Mouse (Mus musculus) megakaryocyte, embryonic 14.5 days (primary cell): ENCODE measurements around the gene Itgb2l. TPM values are rescaled to one million over a fixed set of nuclear protein-coding genes. Genes with fewer than 3 reads are reported as not detected.

Experiments
- H3K27me3 ChIP-seq: replicated peaks from 2 replicates; pipeline ENCODE3; 2012; ENCODE audit warnings: inconsistent platforms
- H3K36me3 ChIP-seq: replicated peaks from 2 replicates; pipeline ENCODE3; 2012; ENCODE audit warnings: low read length, inconsistent platforms, mixed read lengths
- H3K4me1 ChIP-seq: 2 replicates; pipeline ENCODE4 v1.6.1; 2012; ENCODE audit warnings: inconsistent platforms
- H3K4me3 ChIP-seq: replicated peaks from 2 replicates; pipeline ENCODE3; 2012; ENCODE audit warnings: moderate library complexity, mild to moderate bottlenecking, inconsistent platforms
- H3K9me3 ChIP-seq: 2 replicates; pipeline ENCODE4 v1.6.1; 2012; ENCODE audit warnings: inconsistent platforms
- FLI1 ChIP-seq: IDR thresholded peaks from 2 replicates; pipeline ENCODE4 v1.6.1; 2012; ENCODE audit warnings: low read length, inconsistent platforms, mixed read lengths
- GATA1 ChIP-seq: IDR thresholded peaks from 3 replicates; pipeline ENCODE4 v1.6.1; 2012; ENCODE audit warnings: mixed read lengths, low read length, inconsistent platforms, borderline replicate concordance
- polyA plus RNA-seq: library from polyadenylated mRNA; stranded (reverse); fragments of >175 nt; gene quantifications from 2 replicates; pipeline ENCODE4 v1.2.3, GENCODE M21; 2012; ENCODE audit warnings: low replicate concordance; ENCODE audit not compliant: insufficient read depth

Gene Itgb2l
- polyA plus RNA-seq, 1 experiment = 0.50 TPM

DNA sequence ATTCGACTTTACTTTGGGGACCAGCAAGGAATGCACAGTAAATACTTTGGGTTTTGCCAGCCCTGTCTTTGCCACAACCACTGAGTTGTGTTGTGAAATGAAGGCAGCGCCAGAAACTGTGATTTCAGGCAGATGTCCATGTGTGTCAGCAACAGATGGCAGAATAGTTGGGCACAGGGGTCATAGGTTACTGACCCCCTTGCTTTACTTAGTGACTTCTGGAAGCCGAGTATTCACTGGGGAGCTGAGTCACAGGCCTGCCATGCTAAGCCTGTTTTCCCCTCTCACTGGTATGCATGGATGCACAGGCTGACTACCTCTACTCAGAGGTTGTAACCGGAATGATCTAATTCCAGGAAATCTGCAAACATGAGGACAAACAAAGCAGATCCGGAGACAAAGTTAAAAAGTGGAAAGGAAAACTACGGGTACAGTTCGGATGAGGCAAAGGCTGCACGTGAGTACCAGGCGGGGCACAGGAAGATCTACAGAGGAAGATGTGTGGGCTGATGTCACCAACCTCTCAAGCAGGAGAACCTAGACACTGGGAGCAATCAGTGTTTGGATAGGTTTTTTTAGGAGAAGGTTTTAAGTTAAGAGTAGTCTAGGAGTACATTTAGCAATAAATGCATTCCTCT lies 47.3 kb downstream of the Itgb2l start:
- TF ChIP-seq FLI1 (no peak), GATA1 (no peak)
- H3K4me1 ChIP-seq = no peaks in the 10 kb centered on the region
- H3K27me3 ChIP-seq = peaks cover 5% of the 10 kb centered on the region
- no peak overlapping the region for H3K4me3 ChIP-seq
- H3K36me3 ChIP-seq = no peaks in the 10 kb centered on the region
- H3K9me3 ChIP-seq = 0 out of 2 replicates have a peak, but pooled peaks cover 8% of the 10 kb centered on the region

DNA sequence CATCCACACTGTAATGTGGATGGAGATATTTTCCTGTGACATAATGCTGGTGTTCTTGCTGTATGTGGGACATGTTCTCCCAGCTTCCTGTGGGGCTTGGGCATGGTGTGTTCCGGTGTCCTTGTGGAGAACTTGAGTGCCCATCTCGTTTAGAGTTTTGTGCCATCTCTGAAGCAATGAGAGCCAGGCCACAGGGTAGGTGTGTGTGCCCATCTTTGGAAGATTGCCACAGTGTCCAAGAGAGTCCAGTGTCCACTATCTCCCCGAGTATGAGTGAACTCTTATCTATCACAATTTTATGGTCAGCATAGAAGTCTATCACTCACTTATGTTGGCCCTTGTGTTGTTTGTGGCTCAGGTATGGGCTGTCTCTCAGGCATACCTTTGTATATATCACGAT lies 47.9 kb downstream of the Itgb2l start:
- Histone ChIP-seq H3K36me3 (no peaks in the 10 kb centered on the region), H3K27me3 (peaks cover 5% of the 10 kb centered on the region), H3K9me3 (0 out of 2 replicates have a peak, but pooled peaks cover 8% of the 10 kb centered on the region), H3K4me3 (no peak overlapping the region), H3K4me1 (no peaks in the 10 kb centered on the region)
- TF ChIP-seq GATA1 (no peak), FLI1 (no peak)

DNA sequence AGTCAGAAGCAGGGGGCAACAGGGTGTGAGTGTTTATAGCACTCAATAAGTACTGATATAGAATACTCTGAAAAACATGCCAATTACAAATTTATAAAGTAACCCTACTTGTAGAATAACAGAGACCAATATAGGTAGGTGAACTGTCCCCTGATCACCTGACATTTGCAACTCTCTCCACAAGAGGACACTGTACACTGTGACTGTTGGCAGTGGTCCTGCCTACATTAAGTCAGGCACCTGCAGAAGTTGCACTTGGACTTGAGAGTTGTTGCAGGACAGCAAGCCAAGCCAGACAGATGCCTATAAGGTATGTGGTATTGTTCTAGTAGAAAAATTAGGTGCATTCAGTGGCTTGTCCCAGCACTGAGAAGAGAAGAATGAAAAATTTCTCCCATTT lies 52.3 kb downstream of the Itgb2l start:
- Histone ChIP-seq H3K36me3 (no peaks in the 10 kb centered on the region), H3K4me3 (no peak overlapping the region), H3K9me3 (0 out of 2 replicates have a peak, but pooled peaks cover 8% of the 10 kb centered on the region), H3K27me3 (peaks cover 3% of the 10 kb centered on the region), H3K4me1 (no peaks in the 10 kb centered on the region)
- TF ChIP-seq FLI1 (no peak), GATA1 (no peak)

DNA sequence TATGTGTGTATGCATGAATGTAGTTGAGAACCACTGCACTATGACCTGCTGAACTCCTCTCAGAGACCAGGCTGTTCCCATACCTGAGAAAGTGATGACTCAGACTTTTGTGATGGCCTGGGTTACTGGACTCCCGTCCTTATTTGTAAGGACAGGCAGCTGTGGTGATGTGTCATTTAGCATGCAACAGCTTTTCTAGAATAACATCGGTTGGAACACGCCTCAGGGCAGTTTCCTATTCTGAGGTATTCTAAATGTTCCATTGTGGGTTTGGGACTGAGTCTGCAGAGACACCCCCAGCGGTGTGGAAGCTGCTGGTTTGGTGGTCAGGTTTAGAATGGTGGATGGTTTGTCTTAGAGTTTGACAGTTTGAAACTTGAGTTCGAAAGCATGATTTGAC lies 54.9 kb downstream of the Itgb2l start:
- no peak for TF ChIP-seq FLI1
- TF ChIP-seq GATA1 = no peak
- peaks cover 12% of the 10 kb centered on the region; the same call in 1 of the 2 replicates for H3K9me3 ChIP-seq
- H3K4me1 ChIP-seq = no peaks in the 10 kb centered on the region
- H3K4me3 ChIP-seq = no peak overlapping the region
- peaks cover 3% of the 10 kb centered on the region for H3K27me3 ChIP-seq
- H3K36me3 ChIP-seq = no peaks in the 10 kb centered on the region

DNA sequence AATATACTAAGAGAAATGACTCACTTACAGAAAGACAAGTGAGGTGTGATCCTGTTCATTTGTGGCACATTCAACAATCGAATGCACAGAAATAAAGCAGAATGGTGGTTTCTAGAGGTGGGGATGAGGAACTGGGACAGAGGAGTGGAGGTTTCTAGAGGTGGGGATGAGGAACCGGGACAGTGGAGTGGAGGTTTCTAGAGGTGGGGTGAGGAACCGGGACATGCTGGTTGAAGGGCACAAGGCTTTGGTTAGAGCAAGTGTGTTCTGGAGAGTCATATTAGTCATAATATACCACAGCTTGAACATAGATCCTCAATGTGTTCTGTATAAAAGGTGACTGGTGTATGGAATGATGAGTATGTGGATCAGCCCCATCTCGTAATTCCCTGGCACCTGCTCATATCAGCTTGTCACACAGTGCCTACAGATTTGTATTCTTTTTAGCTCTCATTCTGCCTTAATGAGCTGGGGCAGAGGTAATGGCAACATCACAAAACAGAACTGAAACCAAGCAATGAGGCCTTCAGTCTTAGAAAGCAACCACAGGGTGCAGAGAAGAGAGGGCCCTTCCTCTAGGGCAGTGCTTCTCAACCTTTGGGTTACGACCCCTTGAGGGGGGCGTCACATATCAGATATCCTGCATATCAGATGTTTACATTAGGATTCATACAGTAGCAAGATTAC lies 55.6 kb downstream of the Itgb2l start:
- H3K27me3 ChIP-seq = peaks cover 3% of the 10 kb centered on the region
- H3K9me3 ChIP-seq = peaks cover 12% of the 10 kb centered on the region; the same call in 1 of the 2 replicates
- no peak overlapping the region for H3K4me3 ChIP-seq
- H3K4me1 ChIP-seq = no peaks in the 10 kb centered on the region
- no peak for TF ChIP-seq FLI1
- no peak for TF ChIP-seq GATA1
- H3K36me3 ChIP-seq = no peaks in the 10 kb centered on the region

DNA sequence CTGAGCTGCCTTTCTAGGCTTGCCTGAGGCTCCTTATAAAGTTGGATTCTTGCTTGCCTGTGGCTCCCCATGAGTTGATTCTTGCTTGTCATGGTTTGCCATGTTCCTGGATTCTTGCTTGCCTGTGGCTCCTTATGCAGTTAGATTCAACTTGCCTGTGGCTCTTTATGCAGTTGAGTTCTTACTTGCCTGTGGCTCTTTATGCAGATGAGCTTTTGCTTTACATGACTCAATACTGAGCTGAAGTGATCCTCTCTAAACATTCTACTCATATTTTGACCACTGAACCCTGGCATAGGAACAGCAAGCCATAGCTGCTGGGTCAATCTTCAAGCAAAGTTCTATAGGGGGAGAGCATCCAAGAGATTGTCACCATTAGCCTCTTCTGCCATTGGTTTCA lies 58.7 kb downstream of the Itgb2l start:
- TF ChIP-seq FLI1 (no peak), GATA1 (no peak)
- peaks cover 5% of the 10 kb centered on the region for H3K27me3 ChIP-seq
- peaks cover 4% of the 10 kb centered on the region; the same call in 1 of the 2 replicates for H3K9me3 ChIP-seq
- H3K4me3 ChIP-seq = no peak overlapping the region
- no peaks in the 10 kb centered on the region for H3K36me3 ChIP-seq
- H3K4me1 ChIP-seq = no peaks in the 10 kb centered on the region

DNA sequence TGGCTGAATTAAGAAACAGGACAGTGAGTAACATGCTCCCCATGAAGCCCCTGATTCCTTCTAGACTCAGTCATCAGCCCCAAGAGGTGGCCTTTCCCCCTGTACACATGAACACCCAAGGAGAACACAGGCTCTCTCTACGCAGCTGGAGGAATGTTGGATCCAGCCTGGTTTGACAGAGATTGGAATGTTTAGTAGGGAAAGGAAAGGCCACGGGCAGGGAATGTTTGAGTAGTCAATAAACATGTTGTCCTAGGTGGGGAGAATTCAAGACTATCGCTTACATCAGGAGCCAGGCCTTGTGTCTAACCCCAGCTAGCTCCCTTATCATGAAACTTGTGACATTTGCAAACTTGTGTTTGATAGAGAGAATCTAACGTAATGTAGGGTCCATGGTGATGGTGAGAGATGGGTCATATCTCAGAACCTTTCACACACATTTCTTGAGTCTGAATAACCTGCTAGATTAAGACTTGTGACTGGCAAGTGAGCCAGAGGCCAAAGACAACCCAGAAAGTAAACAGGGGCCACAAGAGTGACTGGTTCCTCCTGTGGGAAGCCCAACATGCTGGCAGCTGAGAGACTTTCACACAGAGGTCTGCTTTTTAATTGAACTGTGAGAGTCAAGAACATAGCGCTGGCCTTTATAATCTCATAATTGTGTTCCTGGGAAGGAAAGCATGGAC lies 60.8 kb downstream of the Itgb2l start:
- H3K4me1 ChIP-seq = no peaks in the 10 kb centered on the region
- no peak overlapping the region for H3K4me3 ChIP-seq
- H3K36me3 ChIP-seq = no peaks in the 10 kb centered on the region
- TF ChIP-seq GATA1 = no peak
- no peak for TF ChIP-seq FLI1
- peaks cover 4% of the 10 kb centered on the region; the same call in 1 of the 2 replicates for H3K9me3 ChIP-seq
- peaks cover 5% of the 10 kb centered on the region for H3K27me3 ChIP-seq

DNA sequence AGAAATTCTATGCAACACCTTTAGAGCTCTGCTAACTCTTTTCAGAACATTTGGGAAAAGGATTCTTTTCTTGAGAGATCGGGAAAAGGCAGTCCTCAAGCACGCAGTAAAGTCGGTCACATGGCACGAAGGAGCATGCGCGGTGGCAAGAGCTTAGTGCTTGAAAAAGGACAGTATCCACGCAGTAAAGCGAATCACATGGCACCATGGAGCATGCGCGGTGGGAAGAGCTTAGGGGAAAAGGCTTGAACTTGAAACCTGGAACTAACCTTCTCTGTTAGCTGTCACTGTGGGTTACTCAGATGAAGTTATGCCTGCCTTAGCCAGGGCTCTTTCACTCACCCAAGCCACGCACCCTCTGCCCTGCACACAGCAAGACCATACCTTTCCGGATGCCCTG lies 62.0 kb downstream of the Itgb2l start:
- H3K27me3 ChIP-seq = peaks cover 5% of the 10 kb centered on the region
- no peak overlapping the region for H3K4me3 ChIP-seq
- no peak for TF ChIP-seq FLI1
- TF ChIP-seq GATA1 = no peak
- no peaks in the 10 kb centered on the region for H3K4me1 ChIP-seq
- no peaks in the 10 kb centered on the region for H3K36me3 ChIP-seq
- peaks cover 4% of the 10 kb centered on the region; the same call in 1 of the 2 replicates for H3K9me3 ChIP-seq

DNA sequence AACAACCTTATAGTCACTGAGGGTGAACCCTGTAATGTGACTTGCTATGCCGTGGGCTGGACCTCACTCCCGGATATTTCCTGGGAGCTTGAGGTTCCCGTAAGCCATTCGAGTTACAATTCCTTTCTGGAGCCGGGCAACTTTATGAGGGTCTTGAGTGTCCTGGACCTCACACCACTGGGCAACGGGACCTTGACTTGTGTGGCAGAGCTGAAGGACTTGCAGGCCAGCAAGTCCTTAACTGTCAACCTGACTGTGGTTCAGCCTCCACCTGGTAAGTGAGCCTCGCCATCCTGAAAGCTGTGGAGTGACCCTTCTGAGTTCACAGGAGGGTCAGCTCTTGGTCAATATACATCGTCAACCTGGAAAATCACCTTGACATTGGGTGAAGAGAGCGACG lies 65.3 kb downstream of the Itgb2l start:
- TF ChIP-seq FLI1 = no peak
- no peak for TF ChIP-seq GATA1
- peaks cover 4% of the 10 kb centered on the region for H3K27me3 ChIP-seq
- H3K36me3 ChIP-seq = no peaks in the 10 kb centered on the region
- H3K4me3 ChIP-seq = no peak overlapping the region
- H3K4me1 ChIP-seq = peaks cover 2% of the 10 kb centered on the region
- H3K9me3 ChIP-seq = no peaks in the 10 kb centered on the region

DNA sequence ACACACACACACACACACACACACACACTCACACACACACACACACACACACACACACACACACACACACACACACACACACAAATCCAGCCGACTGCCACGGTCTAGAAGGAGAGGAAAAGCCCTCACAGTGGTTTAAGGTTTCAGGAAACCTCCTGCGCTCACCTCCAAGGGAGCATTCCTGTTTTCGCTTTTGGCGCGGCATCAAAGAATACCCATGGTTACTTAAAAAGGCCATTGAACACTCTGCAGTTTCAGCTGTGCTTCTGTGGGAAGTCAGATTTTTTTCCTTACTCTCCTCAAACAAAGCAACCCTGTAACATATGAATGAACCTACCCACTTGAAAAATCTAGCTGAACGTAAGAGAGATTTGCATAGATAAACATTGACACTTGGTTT lies 67.1 kb downstream of the Itgb2l start:
- peaks cover 18% of the 10 kb centered on the region for H3K4me1 ChIP-seq
- no peaks in the 10 kb centered on the region for H3K9me3 ChIP-seq
- no peak overlapping the region for H3K4me3 ChIP-seq
- H3K36me3 ChIP-seq = no peaks in the 10 kb centered on the region
- TF ChIP-seq GATA1 (no peak), FLI1 (no peak)
- H3K27me3 ChIP-seq = peaks cover 5% of the 10 kb centered on the region
